Mouse (Mus musculus) 3134 (cell line): ENCODE data around the gene Slc45a1.

Experiments used
- DNase-seq: peaks from one replicate; pipeline ENCODE4 v3.0.0-alpha.2; 2011; ENCODE audit warnings: low spot score; ENCODE audit not compliant: insufficient read length; ENCODE audit errors: extremely low read depth

The Slc45a1 gene

DNA sequence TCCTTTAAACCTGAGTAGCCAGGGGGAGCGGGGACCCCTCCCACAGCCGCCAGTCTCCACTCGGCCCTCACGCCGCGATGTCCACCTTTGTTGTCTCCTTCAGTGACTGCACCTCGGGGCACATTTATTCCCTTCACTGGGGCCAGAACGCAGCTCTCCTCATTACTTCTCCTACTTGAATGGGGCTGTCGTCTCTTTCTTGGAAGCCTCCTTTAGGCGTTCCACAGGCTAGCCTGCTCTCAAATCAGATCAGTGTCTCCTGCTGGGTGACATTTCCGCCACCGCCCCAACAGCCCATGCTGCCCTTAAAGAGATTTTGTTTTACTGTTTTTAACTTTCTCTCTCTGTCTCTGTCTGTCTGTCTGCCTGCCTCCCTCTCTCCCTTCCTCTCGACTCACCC is 9.9 kb upstream of the Slc45a1 start:
- no peak for DNase-seq

- DNase-seq = no peak
These were observed 8.1 kb upstream of the Slc45a1 start for GRCm38 (mm10) chr4:150659926-150660610.

DNA sequence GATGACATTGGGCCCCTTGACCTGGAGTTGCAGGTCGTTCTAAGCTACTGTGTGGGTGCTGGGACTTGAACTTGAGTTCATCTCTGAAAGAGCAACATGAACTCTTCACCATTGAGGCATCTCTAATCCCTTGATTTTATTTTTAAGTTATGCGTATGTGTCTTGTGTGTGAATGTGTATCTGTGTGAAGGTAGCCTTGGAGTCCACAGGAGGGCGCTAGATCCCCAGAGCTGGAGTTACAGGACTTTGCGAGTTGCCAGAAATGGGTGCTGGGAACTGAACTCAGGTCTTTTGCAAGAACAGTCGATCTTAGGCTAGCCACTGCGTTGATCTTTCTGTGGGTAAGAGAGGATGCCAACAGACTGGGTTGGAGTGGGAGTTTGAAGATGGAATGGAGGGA is 4.5 kb upstream of the Slc45a1 start:
- no peak for DNase-seq

DNA sequence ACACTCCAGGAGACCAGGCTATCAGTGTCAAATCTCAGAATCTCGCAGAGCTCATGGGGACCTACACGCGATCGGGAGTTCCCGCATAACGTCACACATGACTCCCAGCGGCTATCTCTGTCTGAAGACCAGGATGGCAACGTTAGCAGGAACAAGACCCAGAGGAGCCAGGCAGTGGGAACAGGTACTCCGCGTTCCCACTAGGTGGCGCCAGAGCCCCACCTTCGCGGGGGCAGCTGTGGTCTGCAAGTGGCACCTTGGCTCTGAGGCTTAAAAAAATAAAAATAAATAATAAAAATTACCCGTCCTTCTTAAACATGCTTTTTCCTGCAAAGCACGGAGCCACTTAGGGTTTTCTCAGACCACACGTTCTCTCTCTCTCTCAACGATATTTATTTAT is 4.0 kb upstream of the Slc45a1 start:
- DNase-seq = peak; percentile 76

- DNase-seq = no peak
These were observed 1.2 kb upstream of the Slc45a1 start for GRCm38 (mm10) chr4:150653072-150653599.

GRCm38 (mm10) chr4:150649327-150649726 is 2.6 kb downstream of the Slc45a1 start:
- no peak for DNase-seq

DNA sequence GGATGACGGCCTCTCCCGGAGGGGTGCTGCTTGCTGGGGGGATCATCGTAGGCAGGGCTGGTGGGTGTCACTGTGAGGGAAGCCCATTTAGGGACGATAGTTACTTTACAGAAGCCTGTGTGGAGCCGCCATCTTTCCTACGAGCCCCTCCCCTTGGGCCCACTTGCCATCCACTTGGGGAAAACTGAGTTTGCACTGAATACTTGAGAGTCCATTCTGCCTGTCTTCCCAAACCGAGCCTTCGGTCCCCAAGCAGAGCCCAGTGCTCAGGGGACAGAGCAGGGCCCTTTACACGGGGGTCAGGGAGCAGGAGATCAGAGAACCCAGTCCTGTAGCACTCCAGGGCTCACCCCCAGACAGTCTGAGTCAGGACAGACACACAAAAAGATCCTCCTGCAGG is 7.7 kb downstream of the Slc45a1 start:
- no peak for DNase-seq

DNA sequence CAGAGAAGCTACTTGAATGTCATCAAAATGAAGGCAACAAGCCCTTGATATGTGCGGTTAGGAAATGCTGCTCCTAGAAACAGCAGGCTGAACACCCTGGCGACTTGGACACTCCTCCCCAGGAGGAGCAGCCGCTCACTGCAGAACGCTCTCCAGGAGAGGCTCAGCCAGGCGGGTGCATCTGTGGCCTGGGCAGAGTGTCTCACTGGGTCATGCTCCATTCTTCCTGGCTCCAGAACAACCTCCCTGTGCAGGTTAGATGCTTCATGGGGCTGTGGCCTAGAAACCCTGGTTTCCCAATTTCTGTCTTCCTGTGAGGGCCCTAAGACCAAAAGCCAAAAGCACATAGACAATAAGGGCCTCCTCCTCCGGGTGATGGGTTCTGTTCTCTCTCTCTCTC is 15.3 kb downstream of the Slc45a1 start:
- DNase-seq = no peak

- DNase-seq = peak; percentile 31
These were observed 16.4 kb downstream of the Slc45a1 start for GRCm38 (mm10) chr4:150635568-150635967.

- no peak for DNase-seq
These were observed 22.7 kb downstream of the Slc45a1 start for GRCm38 (mm10) chr4:150629266-150629665.

- DNase-seq = peak; percentile 45
These were observed 25.8 kb downstream of the Slc45a1 start for GRCm38 (mm10) chr4:150625951-150626732.

- no peak for DNase-seq
These were observed 26.5 kb downstream of the Slc45a1 start for GRCm38 (mm10) chr4:150625425-150625824.

DNA sequence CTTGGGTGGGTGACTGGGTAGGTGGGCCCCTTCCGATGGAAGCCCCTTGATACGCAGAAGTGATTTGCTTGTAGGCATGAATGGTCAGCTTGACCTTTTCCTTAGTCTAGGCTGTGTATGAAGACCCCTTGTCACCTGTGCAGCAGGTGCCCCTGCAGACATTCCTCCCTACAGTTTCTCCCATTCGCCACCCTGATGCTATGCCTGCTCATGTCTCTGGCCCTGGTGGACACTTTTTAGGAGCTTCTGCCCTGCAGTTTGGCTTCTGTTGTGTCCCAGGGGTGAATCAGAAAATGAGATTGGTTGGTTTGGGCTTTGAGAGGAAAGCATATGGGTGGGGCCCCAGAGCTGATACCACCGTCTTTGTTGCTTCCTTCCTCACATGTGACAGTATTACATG is 27.0 kb downstream of the Slc45a1 start:
- no peak for DNase-seq

DNA sequence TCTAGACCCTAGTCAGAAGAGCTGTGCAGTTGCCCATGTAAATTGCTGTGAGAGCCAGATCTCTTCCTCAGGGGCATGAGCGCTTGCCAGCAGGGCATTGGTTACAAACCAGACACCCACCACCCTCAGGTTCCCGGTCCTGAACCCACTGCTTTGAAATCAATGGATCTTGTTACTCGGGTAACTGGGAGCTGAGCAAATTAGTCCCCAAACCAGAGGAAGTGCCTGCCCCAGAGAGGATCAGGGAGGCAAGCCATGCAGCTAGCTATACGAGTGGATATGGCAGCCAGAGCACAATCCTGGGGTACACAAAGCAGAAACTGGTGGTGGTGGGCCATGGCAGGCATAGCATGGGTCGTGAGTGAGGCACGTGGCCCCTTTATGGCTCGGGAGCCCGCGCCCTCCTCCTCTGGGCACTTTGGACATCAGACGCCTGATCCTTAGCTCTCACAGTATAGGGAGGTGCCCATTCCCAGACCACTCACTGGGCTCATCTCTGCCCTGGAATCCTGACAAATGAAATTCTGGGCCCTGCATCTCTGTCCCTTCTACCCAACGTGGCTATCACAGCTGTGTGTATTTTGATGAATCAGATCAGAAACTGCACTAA is 27.7 kb downstream of the Slc45a1 start:
- no peak for DNase-seq

GRCm38 (mm10) chr4:150622641-150623040 is 29.3 kb downstream of the Slc45a1 start:
- DNase-seq = no peak

- no peak for DNase-seq
These were observed 33.0 kb downstream of the Slc45a1 start for GRCm38 (mm10) chr4:150619011-150619410.

- no peak for DNase-seq
These were observed 35.1 kb downstream of the Slc45a1 start for GRCm38 (mm10) chr4:150616841-150617240.

DNA sequence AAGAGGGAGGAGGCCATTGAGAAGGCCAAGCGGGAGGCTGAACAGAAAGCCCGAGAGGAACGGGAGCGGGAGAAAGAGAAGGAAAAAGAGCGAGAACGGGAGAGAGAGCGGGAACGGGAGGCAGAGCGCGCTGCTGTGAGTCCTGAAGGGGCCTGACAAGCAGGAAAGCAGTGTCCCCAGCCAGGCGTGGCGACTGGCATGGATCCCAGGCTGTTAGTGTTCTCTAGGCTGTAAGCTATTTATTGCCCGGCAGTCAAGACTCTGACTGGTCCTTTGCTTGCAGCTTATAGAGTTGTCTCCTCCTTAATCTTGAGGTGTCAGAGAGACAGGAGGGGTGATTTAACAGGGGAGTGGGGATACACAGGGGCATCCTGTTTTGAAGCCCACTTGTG is 35.9 kb downstream of the Slc45a1 start:
- no peak for DNase-seq

DNA sequence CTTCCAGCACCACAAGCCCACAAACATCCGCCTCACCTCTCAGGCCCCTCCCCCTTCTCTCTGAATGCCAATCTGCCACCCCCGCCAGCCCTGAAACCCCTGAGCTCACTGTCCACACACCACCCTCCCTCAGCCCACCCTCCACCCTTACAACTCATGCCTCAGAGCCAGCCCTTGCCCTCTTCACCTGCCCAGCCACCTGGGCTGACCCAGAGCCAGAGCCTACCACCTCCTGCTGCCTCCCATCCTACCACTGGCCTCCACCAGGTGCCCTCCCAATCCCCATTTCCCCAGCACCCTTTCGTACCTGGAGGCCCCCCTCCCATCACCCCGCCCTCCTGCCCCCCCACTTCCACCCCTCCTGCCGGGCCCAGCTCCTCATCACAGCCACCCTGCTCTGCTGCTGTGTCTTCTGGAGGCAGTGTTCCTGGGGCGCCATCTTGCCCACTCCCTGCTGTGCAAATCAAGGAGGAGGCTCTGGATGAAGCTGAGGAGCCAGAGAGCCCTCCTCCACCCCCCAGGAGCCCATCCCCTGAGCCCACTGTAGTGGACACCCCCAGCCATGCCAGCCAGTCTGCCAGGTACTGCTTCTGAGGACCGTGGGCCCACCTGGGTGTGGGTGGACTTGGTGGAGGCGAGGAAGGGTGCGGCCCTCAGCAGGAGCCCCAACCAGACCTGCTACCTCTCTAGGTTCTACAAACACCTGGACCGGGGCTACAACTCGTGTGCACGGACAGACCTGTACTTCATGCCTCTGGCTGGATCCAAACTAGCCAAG is 36.5 kb downstream of the Slc45a1 start:
- DNase-seq = no peak

GRCm38 (mm10) chr4:150613715-150614114 is 38.3 kb downstream of the Slc45a1 start:
- no peak for DNase-seq

- DNase-seq = no peak
These were observed 43.3 kb downstream of the Slc45a1 start for GRCm38 (mm10) chr4:150608670-150609069.
